Mouse (Mus musculus) gastrocnemius, postnatal 36 days (tissue): ENCODE measurements around the gene Usp12. TPM values are rescaled to one million over a fixed set of nuclear protein-coding genes. Genes with fewer than 3 reads are reported as not detected.

Experiments used
- DNase-seq, 2 experiments: peaks; one replicate each; pipeline ENCODE4 v3.0.0; 2022
- intact Hi-C: fragments of 180-260 bp; cut with DNase I; formaldehyde crosslinking; loops from one replicate; pipeline ENCODE4 v1.15.1; 2025
- total RNA-seq, 2 experiments: library from RNA; stranded (reverse); gene quantifications; 2 replicates each; pipeline ENCODE4 v1.2.3; 2021

Gene Usp12
- total RNA-seq, 2 experiments from 2014 or later = 15.9 to 16.8 TPM

DNA sequence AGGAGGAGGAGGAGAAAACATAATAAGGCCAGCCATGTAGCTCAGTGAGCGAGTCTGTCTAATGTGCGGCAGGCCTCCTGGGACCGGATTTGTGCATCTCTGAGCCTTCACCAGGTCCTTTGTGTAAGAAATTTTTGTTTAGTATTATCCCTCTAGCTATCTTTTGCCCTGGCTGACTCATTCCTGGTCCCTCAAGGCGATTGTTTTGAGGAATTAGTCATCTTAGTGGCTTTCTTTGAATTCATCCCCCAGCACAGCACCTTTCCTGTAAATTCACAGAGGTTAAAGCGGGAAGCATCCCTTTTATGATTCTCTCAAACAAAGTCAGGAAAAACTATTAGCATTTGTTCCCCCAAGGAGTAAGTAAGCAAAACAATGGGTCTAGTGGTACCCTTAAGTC, 18.1 kb upstream of the Usp12 start:
- intact Hi-C loops = no loop called here
- DNase-seq = no peak

DNA sequence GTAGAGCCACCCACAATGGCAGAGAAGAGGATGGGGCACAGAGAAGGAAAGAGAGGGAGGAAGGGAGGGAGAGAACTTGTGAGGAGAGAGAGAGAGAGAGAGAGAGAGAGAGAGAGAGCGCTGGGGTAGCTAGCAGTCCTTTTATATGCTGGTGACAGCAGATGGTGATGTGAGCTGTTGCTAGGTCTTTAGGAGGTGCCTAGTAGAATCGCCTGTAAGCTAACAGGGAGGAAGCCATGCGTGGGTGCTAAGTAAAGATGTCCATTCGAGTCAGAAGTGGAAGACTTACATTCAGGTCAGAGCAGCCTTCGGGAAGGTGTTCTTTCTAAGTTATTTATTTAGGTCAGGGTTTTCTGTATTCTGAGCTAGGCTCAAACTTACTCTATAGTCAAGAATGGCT, 15.1 kb upstream of the Usp12 start:
- intact Hi-C loops = no loop called here
- no peak for DNase-seq

DNA sequence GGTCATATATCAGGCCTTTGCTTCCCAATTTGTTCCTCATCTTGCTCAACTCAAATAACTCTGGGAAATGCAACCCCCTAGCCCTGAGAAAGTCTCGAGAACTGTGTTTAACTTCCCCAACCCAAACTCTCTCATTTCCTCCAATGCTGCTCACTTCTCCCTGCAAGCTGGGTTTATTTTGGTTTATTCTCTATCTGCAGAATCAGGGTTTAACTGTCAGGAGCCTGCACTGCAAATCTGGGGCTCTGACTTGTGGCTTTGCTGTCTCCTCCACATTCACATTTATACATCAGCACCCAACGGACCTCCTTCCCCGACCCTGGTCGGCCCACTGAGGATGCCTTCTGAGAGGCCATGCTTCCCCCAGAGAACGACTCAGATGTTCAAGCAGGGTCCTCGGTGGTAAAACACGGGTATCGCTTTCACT, 11.2 kb upstream of the Usp12 start:
- no peak for DNase-seq
- intact Hi-C loops = no loop called here

DNA sequence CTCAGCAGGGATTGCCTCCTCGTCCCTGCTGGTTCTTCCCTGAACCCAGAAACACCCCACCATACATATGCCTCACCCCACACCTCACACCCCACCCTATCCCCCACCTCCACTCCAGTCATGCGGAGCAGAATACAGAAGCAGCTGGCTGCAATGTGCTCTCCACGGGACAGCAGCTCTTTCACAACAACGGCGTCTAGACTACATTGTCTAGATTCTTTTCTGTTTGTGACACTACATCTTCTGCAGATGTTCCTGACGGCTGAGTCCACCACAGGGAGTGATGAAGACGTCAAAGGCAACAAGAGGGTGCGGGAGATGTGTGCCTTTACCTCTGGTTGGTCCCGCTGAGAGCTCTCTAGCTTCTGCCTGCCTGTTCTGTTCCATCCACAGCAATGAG, 3.2 kb upstream of the Usp12 start:
- intact Hi-C loops = loop anchor here (10.0 kb wide), 1 partner anchor 573 kb away; the partner anchor contains the start of gene Rnf6
- DNase-seq = no peak

DNA sequence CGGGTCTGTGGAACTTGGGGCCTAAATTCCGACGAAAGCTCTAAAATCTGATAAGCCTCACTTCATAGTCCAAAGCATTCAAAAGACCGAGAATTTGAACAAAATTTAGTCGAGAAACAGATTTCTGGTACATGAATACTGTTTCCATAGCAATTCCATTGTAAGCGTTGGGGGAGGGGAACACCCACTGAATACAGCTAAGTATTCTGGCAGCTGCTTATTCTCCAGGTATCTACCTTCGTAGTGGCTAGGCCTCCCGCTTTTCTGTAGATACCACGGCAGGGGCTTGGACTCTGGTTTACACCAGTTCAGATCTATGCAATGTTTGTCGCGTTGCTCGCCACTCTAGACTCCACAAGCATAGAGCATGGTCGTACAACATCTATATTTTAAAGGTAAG, 922 bp upstream of the Usp12 start:
- intact Hi-C loops = loop anchor here (2.0 to 10.0 kb wide), 2 partner anchors 37 to 571 kb away; partner anchors contain the start of genes Rnf6 and Rpl21
- DNase-seq = no peak

GRCm38 (mm10) chr5:146794084-146794852, 538 bp downstream of the Usp12 start:
- intact Hi-C loops = loop anchor here (2.0 to 10.0 kb wide), 2 partner anchors 39 to 569 kb away; partner anchors contain the start of genes Rnf6 and Rpl21

GRCm38 (mm10) chr5:146793630-146794083, 1.1 kb downstream of the Usp12 start:
- intact Hi-C loops = loop anchor here (2.0 to 10.0 kb wide), 2 partner anchors 39 to 569 kb away; partner anchors contain the start of genes Rnf6 and Rpl21

More at GRCm38 (mm10) chr5:146794084-146794852, 538 bp downstream of the Usp12 start:
- DNase-seq = peak in 1 of 2 experiments; percentile 39

GRCm38 (mm10) chr5:146792140-146792791, 2.5 kb downstream of the Usp12 start:
- no peak for DNase-seq
- intact Hi-C loops = loop anchor here (10.0 kb wide), 1 partner anchor 567 kb away; the partner anchor contains the start of gene Rnf6

More at GRCm38 (mm10) chr5:146793630-146794083, 1.1 kb downstream of the Usp12 start:
- DNase-seq = no peak

DNA sequence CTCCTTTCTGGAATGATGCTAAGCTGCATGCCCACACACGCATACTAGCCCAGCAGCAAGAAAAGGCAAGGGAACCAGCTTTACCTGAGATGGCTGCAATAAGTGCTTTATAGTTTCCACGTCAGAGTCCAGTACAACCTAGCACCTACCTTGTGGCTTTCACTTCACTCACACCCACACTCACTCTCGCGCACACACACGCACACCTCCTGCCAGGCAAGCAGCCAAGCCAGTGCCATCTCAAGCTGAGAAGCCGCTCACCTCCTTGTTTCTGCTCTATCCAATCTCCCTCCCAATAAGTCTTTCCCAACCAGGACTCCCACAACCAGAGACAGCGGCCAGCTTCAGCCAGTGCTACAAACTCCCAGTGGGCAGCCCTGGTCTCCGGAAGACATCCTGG, 3.9 kb downstream of the Usp12 start:
- DNase-seq = no peak
- intact Hi-C loops = loop anchor here (10.0 kb wide), 1 partner anchor 566 kb away; the partner anchor contains the start of gene Rnf6

DNA sequence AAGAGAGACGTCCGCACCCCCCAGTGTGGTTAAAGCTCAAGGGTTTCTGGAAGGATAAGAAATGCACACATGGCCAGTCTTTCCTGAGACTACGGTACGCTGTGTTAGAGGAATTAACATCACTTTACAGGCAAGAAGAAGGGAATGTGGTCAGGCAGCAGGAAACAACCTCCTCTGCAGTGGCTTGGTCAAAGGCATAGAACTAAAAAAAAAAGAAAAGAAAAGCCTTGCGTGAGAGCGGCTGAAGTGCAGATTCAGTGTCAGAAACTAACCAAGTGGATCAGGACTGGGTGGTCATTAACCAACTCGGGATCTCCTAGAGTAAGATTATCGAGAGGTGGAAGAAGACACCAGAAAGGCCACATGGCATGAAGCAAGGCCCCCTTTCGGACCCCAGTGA, 5.4 kb downstream of the Usp12 start:
- intact Hi-C loops = no loop called here
- no peak for DNase-seq

DNA sequence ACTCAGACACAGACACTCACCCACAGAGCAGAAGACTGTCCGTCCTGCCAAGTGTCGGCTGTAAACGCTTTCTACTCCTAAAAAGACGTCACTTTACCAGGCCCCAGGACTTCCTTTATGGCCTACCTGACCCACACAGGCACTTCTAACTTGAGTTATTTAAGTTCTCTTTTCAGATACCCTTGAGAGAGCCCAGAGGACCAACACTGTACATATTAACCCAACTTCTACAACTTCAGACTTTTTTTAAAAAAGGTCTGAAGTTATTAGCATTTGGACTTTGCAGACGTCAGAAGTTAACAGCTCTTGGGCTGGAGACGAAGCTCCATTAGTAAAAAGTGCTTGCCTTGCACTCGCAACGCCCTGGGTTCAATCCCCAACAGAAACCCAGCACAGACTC, 8.7 kb downstream of the Usp12 start:
- intact Hi-C loops = no loop called here
- DNase-seq = no peak

- DNase-seq = no peak
- intact Hi-C loops = no loop called here
Measured at GRCm38 (mm10) chr5:146783891-146784290, 10.9 kb downstream of the Usp12 start.

DNA sequence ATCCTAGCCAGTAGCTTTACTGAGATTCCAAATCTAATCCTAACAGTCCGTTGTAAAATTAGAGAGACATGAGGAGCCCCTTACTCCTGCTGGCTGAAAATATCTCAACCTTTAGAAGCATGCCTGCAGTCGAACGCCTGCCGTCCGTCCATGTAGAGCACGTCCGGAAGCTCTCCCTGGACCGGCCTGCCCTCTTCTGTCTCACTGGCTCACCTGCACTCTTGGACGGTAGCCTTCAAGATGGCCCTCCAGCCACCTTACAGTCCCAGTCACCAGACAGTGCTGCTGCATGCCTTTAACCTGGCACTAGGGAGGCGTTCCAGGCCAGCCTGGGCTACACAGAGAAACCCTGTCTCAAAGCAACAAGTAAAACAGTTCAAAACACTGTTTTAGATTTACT, 11.5 kb downstream of the Usp12 start:
- intact Hi-C loops = no loop called here
- DNase-seq = no peak

DNA sequence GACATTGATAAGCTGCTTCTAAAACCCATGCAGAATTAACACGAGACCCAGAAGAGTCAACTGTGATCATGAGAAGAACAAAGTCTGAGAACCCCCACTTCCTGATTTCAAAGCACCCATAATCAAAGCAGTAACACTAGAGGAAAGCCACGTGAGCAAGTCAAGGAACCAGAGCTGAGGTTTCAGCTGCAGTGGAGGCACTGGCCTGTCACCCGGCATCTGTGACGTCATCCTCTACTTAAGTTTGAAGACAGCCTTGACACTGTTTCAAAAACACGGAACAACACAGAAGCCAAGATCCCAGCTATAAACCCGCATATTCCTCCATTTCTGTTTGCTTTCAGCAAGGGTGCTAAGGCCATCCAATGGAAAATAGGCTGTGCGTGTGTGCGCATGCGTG, 13.1 kb downstream of the Usp12 start:
- DNase-seq = no peak
- intact Hi-C loops = no loop called here

DNA sequence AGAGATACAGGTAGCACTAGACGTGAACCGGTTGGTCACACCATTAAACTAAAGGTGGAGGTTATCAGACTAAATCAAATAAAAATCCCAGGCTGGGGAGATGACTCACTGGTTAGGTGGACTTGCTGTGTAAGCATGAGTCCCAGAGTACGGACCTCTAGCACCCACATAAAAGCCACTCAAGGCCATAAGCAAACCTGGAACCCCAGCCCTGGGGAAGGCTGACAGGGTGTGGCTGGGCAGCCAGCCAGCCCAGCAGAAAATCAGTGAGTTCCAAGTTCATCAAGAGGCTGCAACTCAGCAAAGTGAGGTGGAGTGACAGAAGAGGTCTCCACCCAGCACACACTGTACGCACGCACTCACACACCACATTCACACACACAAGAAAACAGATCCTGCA, 14.9 kb downstream of the Usp12 start:
- intact Hi-C loops = no loop called here
- no peak for DNase-seq

- intact Hi-C loops = no loop called here
- no peak for DNase-seq
Measured at GRCm38 (mm10) chr5:146776988-146777639, 17.7 kb downstream of the Usp12 start.

DNA sequence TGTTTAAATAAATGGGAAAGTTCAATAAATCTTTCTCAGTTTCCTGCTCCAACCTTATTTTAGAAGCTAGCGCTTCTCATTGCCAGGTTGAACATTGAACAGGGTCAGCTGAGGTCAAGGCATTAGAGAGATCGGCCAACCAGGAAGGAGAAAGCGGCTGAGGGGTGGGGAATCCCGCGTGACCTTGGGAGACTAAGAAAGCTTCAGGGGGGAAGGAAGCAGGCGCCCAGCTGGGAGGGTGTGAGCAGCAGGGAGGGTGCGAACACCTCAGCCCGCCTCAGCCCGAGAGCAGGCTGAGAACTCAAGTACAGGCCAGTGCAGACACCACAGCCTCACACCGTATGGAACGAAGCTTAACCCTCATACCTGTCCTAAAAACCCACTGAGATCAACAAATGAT, 22.8 kb downstream of the Usp12 start:
- intact Hi-C loops = no loop called here
- peak in 1 of 2 experiments; percentile 29 for DNase-seq

DNA sequence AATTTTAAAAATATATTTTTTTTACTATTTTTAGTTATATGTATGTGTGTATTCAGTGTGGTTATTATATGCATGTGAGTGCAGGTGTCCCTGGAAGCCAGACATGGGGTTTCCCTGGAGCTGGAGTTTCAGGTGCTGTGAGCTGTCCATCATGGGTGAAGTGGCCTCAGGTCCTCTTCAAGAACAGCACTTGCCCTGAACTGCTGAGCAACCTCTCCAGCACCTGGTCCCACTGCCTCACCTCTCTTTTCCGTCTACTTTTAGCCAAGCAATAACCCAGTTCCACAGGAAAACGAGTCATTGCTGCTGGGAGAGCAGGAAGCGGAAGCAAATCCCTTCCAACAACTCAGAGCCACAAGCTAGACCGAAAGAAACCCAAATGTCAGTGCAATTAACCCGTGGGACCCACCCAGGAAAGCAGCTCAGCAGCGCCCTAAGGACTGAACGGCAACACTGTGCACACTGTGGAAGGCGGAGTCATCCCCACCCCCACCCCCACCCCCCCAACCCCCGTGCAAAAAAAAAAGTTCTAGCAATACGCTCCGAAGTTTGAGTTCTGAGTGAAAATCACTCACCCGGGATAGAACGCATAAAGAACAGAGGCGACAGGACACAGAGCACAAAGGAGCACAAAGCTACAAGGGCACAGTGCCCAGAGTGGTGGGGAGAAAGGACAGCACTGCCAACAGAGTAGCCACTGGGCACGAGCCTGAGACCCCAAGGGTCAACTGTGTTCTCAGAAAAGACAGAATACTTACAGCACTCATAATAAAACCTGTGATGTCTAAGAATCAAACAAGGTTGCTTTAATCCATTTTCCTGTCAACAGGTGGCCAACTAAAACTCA, 24.6 kb downstream of the Usp12 start:
- intact Hi-C loops = no loop called here
- no peak for DNase-seq

- no peak for DNase-seq
- intact Hi-C loops = no loop called here
Measured at GRCm38 (mm10) chr5:146765791-146766190, 29.0 kb downstream of the Usp12 start.

DNA sequence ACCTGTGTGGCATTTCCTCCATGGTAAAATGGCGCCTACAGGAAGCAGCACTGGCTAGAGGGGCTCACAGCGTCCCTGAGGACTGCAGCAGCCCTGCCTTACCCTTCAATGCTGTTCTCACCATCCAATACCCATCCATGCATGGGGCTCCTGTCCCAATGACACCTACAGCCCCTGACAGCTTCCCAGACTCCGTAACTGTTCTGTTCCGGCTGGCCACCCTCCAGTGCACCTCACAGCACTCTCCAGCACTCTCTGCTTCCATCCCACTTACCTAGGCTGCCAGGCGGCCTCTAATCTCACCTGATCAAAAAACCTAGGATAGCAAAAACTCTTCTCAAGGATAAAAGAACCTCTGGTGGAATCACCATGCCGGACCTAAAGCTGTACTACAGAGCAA, 35.6 kb downstream of the Usp12 start:
- intact Hi-C loops = no loop called here

More for the DNA sequence above, 35.6 kb downstream of the Usp12 start:
- DNase-seq = no peak
